Mouse (Mus musculus): ENCODE data around the gene Olfr78. TPM values are rescaled to one million over a fixed set of nuclear protein-coding genes. Genes with fewer than 3 reads are reported as not detected.

Olfr78 gene
- polyA plus RNA-seq (2011; ENCODE audit: insufficient read length, low read depth, missing spikeins) = not detected in 2 replicates

DNA sequence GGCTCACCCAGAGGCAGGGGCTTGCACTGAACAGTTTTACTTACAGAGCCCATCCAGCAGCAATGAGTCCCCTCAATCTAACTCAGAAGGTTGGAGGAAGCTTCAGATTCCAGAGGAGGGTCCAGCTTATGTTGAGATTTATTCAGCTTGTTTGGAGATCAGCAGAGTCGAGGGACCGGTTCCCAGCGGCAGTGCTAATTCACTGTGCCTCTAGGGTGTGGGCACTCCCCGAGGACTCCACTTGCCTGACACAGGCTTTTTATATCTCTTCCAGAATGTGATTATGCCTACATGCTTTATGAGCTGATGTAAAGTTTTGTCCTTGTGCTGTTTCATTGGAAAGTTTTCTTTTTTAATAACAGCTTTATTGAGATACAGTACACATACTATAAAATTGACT lies at the start of gene Olfr78, which contains the start of gene Olfr560:
Olfr78 (minus strand) TSS at position 206 of the 400 bp plus-strand sequence.
Olfr560 (minus strand) TSS at position 101 of the 400 bp plus-strand sequence.
- H3K27ac ChIP-seq (ENCODE audit: insufficient read depth, low read length) = no peak within 1 kb of the TSS
- H3K4me3 ChIP-seq (ENCODE audit: insufficient read depth, low read length) = no peak within 1 kb of the TSS
- no peaks in the 10 kb centered on the region for H3K4me1 ChIP-seq (ENCODE audit: control insufficient read depth, insufficient read depth, low read length)
- TF ChIP-seq CTCF (IDR thresholded peaks at IDR 0.05; ENCODE audit: borderline replicate concordance, insufficient read depth, low read length) (no peak), POLR2A (IDR thresholded peaks at IDR 0.05; ENCODE audit: low read depth, low read length) (no peak)

DNA sequence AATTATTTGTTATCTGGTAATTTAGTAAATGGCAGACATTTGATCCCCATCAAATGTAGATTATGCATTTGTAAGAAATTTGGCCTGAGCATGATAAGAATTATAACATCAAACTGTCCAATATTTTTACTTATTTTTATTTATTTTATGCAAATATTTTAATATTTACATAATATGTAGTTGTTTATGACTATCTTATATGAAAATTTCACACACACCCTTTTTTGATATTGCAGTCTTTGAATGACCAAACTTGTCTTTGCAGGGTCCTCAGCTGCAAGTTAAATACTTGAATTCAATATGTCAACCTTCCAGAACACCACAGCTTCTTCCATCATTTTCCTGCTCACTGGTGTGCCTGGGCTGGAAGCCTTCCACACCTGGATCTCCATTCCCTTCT lies 43.9 kb upstream of the Olfr78 start, which contains the start of gene Olfr564:
Olfr564 (plus strand) TSS at position 301 of the 400 bp plus-strand sequence.
- H3K4me3 ChIP-seq (ENCODE audit: insufficient read depth, low read length) = no peak within 1 kb of the TSS
- no peak within 1 kb of the TSS for H3K27ac ChIP-seq (ENCODE audit: insufficient read depth, low read length)
- no peaks in the 10 kb centered on the region for H3K4me1 ChIP-seq (ENCODE audit: control insufficient read depth, insufficient read depth, low read length)
- TF ChIP-seq CTCF (IDR thresholded peaks at IDR 0.05; ENCODE audit: borderline replicate concordance, insufficient read depth, low read length) = no peak

DNA sequence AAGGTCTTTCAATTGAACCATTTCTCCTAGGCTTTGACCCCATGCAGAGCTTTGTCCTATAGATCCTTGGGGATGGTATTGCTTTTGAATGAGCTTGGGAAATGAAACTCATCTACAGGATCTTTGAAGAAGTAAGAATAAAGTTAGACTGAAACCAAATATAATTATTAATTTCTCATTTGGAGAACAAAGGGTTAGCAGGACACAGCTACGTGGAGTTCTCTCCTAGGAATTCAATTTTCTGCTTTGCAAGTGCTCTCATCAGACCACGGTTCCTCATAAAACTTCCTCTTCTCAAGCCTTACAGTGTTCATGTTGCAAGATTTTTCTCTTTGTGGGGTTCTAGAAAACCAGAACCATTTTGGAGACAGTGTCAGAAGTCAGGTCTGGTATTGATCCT lies 11.7 kb upstream of the Olfr78 start, which contains the start of gene Olfr561:
Olfr561 (plus strand) TSS at position 301 of the 400 bp plus-strand sequence.
- TF ChIP-seq CTCF (IDR thresholded peaks at IDR 0.05; ENCODE audit: borderline replicate concordance, insufficient read depth, low read length) = no peak
- no peak for TF ChIP-seq POLR2A (IDR thresholded peaks at IDR 0.05; ENCODE audit: low read depth, low read length)
- Histone ChIP-seq H3K4me1 (ENCODE audit: control insufficient read depth, insufficient read depth, low read length) (no peaks in the 10 kb centered on the region), H3K27ac (ENCODE audit: insufficient read depth, low read length) (no peak within 1 kb of the TSS), H3K4me3 (ENCODE audit: insufficient read depth, low read length) (no peak within 1 kb of the TSS)

DNA sequence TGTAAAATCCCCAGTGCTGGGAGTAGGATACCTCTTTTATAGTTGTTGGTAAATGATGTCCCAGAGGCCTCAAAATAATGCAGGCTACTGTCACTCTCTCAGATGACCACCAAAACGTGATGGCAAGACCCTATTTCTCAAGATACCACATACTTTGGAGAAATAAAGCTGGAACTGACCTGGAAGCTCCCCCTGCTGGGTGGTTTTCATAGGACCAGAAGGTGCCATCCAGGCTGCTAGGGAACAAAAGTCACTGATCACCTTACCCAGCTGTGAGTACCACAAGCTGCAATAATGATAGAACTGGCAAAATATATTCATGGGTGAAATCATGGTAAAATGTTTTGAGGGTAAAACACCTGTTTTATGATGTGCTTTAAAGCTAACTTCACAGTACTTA lies 7.2 kb downstream of the Olfr78 start:
- Histone ChIP-seq H3K4me1 (ENCODE audit: control insufficient read depth, insufficient read depth, low read length) (no peaks in the 10 kb centered on the region), H3K4me3 (ENCODE audit: insufficient read depth, low read length) (no peak overlapping the region), H3K27ac (ENCODE audit: insufficient read depth, low read length) (no peak overlapping the region)
- TF ChIP-seq CTCF (IDR thresholded peaks at IDR 0.05; ENCODE audit: borderline replicate concordance, insufficient read depth, low read length) = no peak
- TF ChIP-seq POLR2A (IDR thresholded peaks at IDR 0.05; ENCODE audit: low read depth, low read length) = no peak

DNA sequence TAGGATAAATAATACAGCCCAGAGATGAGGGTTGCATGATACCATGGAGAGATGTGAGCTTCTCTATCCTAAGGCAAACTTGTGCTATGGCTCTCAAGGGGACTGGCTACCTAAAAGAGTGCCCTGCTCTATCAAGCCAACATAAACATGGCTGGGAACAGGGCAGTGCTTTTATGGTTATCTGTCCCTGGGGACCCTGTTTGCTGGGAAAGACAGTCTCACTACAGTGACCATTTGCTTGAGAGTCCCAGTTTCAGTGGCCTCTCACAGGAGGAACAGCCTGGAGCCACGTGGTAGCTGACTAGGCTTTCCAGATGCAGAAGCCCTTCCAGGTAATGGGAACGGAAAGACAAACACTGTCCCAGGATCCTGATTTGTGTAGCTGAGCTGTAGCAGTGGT lies 21.6 kb downstream of the Olfr78 start:
- TF ChIP-seq POLR2A (IDR thresholded peaks at IDR 0.05; ENCODE audit: low read depth, low read length) (no peak), CTCF (IDR thresholded peaks at IDR 0.05; ENCODE audit: borderline replicate concordance, insufficient read depth, low read length) (no peak)
- no peaks in the 10 kb centered on the region for H3K4me1 ChIP-seq (ENCODE audit: control insufficient read depth, insufficient read depth, low read length)
- no peak overlapping the region for H3K4me3 ChIP-seq (ENCODE audit: insufficient read depth, low read length)
- H3K27ac ChIP-seq (ENCODE audit: insufficient read depth, low read length) = no peak overlapping the region

DNA sequence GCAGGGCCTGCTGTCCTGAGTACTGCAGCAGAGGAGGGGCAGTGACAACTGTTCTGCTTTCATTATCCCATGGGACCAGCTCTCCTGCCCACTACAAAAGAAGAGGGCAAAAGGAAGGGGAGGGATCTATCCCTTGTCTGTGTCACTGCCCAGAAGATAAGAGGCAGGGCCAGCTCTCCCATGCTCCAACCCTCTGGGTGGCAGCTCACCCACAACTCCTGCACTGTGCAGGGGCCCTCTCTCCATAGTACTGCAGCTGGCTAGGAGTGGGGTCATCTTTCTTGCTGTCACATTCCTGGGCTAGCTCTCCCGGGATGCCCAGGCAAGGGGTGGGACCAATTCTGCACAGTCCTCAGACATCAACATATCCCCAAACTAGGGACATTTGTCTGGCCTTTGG lies 25.5 kb downstream of the Olfr78 start:
- TF ChIP-seq POLR2A (IDR thresholded peaks at IDR 0.05; ENCODE audit: low read depth, low read length) (no peak), CTCF (IDR thresholded peaks at IDR 0.05; ENCODE audit: borderline replicate concordance, insufficient read depth, low read length) (no peak)
- Histone ChIP-seq H3K27ac (ENCODE audit: insufficient read depth, low read length) (no peak overlapping the region), H3K4me3 (ENCODE audit: insufficient read depth, low read length) (no peak overlapping the region), H3K4me1 (ENCODE audit: control insufficient read depth, insufficient read depth, low read length) (no peaks in the 10 kb centered on the region)

DNA sequence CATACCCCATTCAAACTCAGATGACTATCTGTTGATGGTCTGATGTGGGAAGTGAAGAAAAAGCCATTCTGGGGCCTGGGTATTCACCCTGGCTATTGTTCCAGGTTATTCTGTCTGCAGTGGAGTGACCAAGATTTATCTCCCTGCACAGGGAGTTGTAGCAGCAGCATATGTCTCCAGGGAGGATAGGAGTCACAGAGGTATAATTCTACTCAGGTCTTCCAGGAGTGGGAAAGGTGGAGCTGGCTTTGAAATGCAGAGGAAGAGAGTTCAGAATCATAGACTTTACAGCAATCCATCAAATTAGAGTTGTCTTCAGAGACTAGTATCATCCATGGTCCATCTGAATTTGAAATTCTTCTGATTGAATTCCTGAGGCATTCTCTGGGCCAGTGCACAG lies 31.9 kb downstream of the Olfr78 start, which contains the start of gene Olfr559:
Olfr559 (minus strand) TSS at position 101 of the 400 bp plus-strand sequence.
- Histone ChIP-seq H3K27ac (ENCODE audit: insufficient read depth, low read length) (no peak within 1 kb of the TSS), H3K4me3 (ENCODE audit: insufficient read depth, low read length) (no peak within 1 kb of the TSS), H3K4me1 (ENCODE audit: control insufficient read depth, insufficient read depth, low read length) (no peaks in the 10 kb centered on the region)
- TF ChIP-seq CTCF (IDR thresholded peaks at IDR 0.05; ENCODE audit: borderline replicate concordance, insufficient read depth, low read length) (no peak), POLR2A (IDR thresholded peaks at IDR 0.05; ENCODE audit: low read depth, low read length) (no peak)

DNA sequence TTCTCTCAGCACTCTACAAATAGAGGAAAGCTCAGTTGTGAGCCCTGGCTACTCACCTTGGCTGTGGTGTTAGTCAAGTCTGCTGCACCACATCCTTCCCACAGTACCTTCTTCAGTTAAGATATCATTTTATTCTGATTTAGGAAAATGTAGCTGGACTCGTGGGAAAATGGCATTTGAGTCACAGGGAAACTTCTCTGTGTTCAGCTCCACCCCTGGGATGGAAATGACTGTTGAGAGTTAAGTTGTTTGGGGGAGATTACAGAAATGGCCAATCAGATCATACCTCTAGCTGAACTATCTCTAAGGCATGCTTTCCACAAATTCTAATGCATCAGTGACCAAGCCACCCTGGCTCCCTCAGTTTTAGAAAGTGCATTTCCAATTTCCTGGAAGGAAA lies 40.3 kb downstream of the Olfr78 start, which contains the start of gene Olfr33:
Olfr33 (minus strand) TSS at position 101 of the 400 bp plus-strand sequence.
- H3K4me3 ChIP-seq (ENCODE audit: insufficient read depth, low read length) = no peak within 1 kb of the TSS
- no peaks in the 10 kb centered on the region for H3K4me1 ChIP-seq (ENCODE audit: control insufficient read depth, insufficient read depth, low read length)
- no peak for TF ChIP-seq POLR2A (IDR thresholded peaks at IDR 0.05; ENCODE audit: low read depth, low read length)
- TF ChIP-seq CTCF (IDR thresholded peaks at IDR 0.05; ENCODE audit: borderline replicate concordance, insufficient read depth, low read length) = no peak
- no peak within 1 kb of the TSS for H3K27ac ChIP-seq (ENCODE audit: insufficient read depth, low read length)

DNA sequence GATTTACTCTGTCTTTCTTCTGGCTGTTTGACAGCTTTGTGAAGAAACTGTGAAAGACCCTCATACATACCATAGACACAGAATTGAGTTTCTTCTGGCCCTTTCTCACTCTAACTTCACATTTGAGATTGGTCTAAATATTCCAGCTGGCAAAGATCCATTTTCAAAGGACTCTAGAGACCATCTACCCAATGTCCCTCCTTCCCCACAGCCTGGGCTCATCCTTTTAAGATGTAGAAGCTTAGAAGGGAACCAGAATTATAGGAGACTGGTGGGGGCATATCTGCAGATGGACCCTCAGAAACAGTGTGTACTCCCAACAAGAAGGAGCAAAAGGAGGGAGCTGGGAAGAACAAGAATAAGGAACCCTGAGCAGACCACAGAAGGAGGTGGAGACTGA lies 57.4 kb downstream of the Olfr78 start, which contains the start of gene Olfr558:
Olfr558 (plus strand) TSS at position 301 of the 400 bp plus-strand sequence.
- H3K4me1 ChIP-seq (ENCODE audit: control insufficient read depth, insufficient read depth, low read length) = no peaks in the 10 kb centered on the region
- H3K27ac ChIP-seq (ENCODE audit: insufficient read depth, low read length) = no peak within 1 kb of the TSS
- TF ChIP-seq POLR2A (IDR thresholded peaks at IDR 0.05; ENCODE audit: low read depth, low read length) = no peak
- TF ChIP-seq CTCF (IDR thresholded peaks at IDR 0.05; ENCODE audit: borderline replicate concordance, insufficient read depth, low read length) = no peak
- H3K4me3 ChIP-seq (ENCODE audit: insufficient read depth, low read length) = no peak within 1 kb of the TSS

DNA sequence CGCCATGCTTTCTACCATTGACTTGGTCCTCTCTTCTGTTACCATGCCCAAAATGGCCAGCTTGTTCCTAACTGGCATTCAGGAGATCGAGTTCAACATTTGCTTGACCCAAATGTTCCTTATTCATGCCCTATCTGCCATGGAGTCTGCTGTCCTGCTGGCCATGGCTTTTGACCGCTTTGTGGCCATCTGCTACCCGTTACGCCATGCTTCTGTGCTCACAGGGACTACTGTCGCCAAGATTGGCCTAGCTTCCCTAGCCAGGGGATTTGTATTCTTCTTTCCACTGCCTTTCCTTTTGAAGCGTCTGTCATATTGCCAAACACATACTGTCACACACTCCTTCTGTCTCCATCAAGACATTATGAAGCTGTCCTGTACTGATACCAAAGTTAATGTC lies 60.8 kb downstream of the Olfr78 start:
- TF ChIP-seq POLR2A (IDR thresholded peaks at IDR 0.05; ENCODE audit: low read depth, low read length) (no peak), CTCF (IDR thresholded peaks at IDR 0.05; ENCODE audit: borderline replicate concordance, insufficient read depth, low read length) (no peak)
- Histone ChIP-seq H3K4me1 (ENCODE audit: control insufficient read depth, insufficient read depth, low read length) (no peaks in the 10 kb centered on the region), H3K27ac (ENCODE audit: insufficient read depth, low read length) (no peak overlapping the region), H3K4me3 (ENCODE audit: insufficient read depth, low read length) (no peak overlapping the region)
